Mouse (Mus musculus) intestine, embryonic 16.5 days (tissue): Measurements from ENCODE around the gene Topbp1. TPM values are rescaled to one million over a fixed set of nuclear protein-coding genes. Genes with fewer than 3 reads are reported as not detected.

ENCODE experiments used
- ATAC-seq: fragments of 200-750 bp; cut with Nextera tagmentation; 2 replicates; pipeline ENCODE4 v1.8.0; 2017; ENCODE audit warnings: moderate TSS enrichment, moderate library complexity
- H3K27ac ChIP-seq: fragments of 300-500 bp; sonication (generic); 2 replicates; pipeline ENCODE4 v1.5.1; 2014; ENCODE audit warnings: mild to moderate bottlenecking, low read length
- H3K27me3 ChIP-seq: fragments of 300-500 bp; sonication (generic); replicated peaks from 2 replicates; pipeline ENCODE4 v1.6.1; 2014; ENCODE audit warnings: low read length, control low read depth, mixed read lengths; ENCODE audit not compliant: control insufficient read depth, insufficient read depth
- H3K36me3 ChIP-seq: fragments of 300-500 bp; sonication (generic); 2 replicates; pipeline ENCODE4 v1.6.1; 2014; ENCODE audit warnings: low read length, control low read depth; ENCODE audit not compliant: control insufficient read depth, insufficient read depth
- H3K4me1 ChIP-seq: fragments of 300-500 bp; sonication (generic); 2 replicates; pipeline ENCODE4 v1.6.1; 2014; ENCODE audit warnings: low read length, control low read depth, mixed read lengths; ENCODE audit not compliant: control insufficient read depth, insufficient read depth
- H3K4me2 ChIP-seq: fragments of 300-500 bp; sonication (generic); 2 replicates; pipeline ENCODE4 v1.6.1; 2014; ENCODE audit warnings: low read depth, low read length, control low read depth
- H3K4me3 ChIP-seq: fragments of 300-500 bp; sonication (generic); 2 replicates; pipeline ENCODE4 v1.5.1; 2014; ENCODE audit warnings: mild to moderate bottlenecking, low read length
- H3K9ac ChIP-seq: fragments of 300-500 bp; sonication (generic); 2 replicates; pipeline ENCODE4 v1.6.1; 2014; ENCODE audit warnings: low read depth, low read length
- H3K9me3 ChIP-seq: fragments of 300-500 bp; sonication (generic); 2 replicates; pipeline ENCODE4 v1.6.1; 2016; ENCODE audit warnings: low read length, control low read depth; ENCODE audit not compliant: control insufficient read depth
- WGBS: fragments of 180-500 bp; shearing (Covaris S2); extraction: QIAGEN DNeasy Blood & Tissue Kit; methylation state at CpG from one replicate; pipeline ENCODE4 v1.1.7; 2014; 5-methylcytosine and 5-hydroxymethylcytosine counted together
- polyA plus RNA-seq: library from polyadenylated mRNA; unstranded; fragments of >200 nt; fragmentation: Nextera tagmentation; extraction: Ambion mirVana; gene quantifications from 2 replicates; pipeline ENCODE4 v1.2.1, GENCODE M21; 2015

Gene Topbp1
- polyA plus RNA-seq = 29.3 and 34.5 TPM in 2 replicates

DNA sequence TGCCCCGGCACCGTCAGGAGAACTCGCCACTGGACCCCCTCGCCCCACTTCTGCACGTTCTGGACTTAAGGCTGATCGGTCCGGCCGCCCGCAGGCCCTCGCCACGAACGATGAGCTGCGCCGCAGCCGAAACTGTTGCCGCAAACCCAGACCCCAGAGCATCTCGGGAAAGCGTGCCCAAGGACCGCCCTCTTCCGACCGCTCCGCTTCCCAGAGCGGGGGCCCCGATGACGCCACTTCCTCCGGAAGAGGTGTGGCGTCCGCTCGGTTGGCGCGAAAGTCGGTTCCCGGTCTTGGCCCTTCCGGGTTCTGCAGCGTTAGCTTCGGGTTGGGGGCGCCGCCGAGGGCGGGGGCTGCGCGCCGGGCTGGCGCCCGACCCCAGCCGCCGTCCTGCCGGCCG lies at the start of gene Topbp1, which contains the start of gene 1300017J02Rik:
Topbp1 (plus strand) TSS at position 289 of the 400 bp plus-strand sequence.
1300017J02Rik (minus strand) TSS at position 156 of the 400 bp plus-strand sequence.
- under 1% methylated on average over 49 of the region's 49 CpGs for WGBS

GRCm38 (mm10) chr9:103265778-103266177 lies 39.2 kb upstream of the Topbp1 start:
- H3K4me2 ChIP-seq = no peak overlapping the region
- no peaks in the 10 kb centered on the region for H3K36me3 ChIP-seq
- H3K9me3 ChIP-seq = peaks cover 3% of the 10 kb centered on the region; the same call in 1 of the 2 replicates
- 86% methylated on average over 4 of the region's 4 CpGs for WGBS
- no peaks in the 10 kb centered on the region for H3K27me3 ChIP-seq
- H3K9ac ChIP-seq = no peak overlapping the region
- ATAC-seq = no peak
- H3K4me3 ChIP-seq = no peak overlapping the region
- H3K4me1 ChIP-seq = no peaks in the 10 kb centered on the region
- no peak overlapping the region for H3K27ac ChIP-seq

More for the DNA sequence above, at the start of gene Topbp1, which contains the start of gene 1300017J02Rik:
- peak within 1 kb of the TSS; percentile 78 for H3K4me3 ChIP-seq
- peak within 1 kb of the TSS; percentile 68 for H3K4me2 ChIP-seq
- ATAC-seq = peak; percentile 98
- H3K27ac ChIP-seq = peak within 1 kb of the TSS; percentile 75
- H3K9me3 ChIP-seq = no peaks in the 10 kb centered on the region
- peaks cover 5% of the 10 kb centered on the region for H3K4me1 ChIP-seq
- H3K36me3 ChIP-seq = no peaks in the 10 kb centered on the region
- H3K9ac ChIP-seq = peak within 1 kb of the TSS; percentile 85
- no peaks in the 10 kb centered on the region for H3K27me3 ChIP-seq

DNA sequence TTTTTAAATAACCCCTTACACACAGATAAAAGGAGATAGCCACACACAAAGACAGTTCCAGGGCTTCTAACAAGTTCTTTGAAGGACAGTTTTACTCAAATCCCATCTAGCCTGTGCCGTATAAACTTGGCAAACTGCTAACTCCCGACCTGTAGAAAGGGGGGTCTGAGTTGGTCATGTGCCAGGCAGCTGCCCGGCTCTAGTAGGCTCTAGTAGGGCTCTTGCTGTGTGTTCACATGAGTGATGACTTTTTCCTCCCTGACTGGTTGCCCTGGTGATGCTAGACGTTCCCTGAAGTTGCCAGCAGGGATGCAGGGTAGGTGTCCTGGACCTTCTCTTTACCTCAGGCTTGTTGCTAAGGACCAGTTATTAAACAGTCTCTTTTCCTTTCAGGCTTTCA lies 33.9 kb upstream of the Topbp1 start:
- H3K9me3 ChIP-seq = no peaks in the 10 kb centered on the region
- H3K36me3 ChIP-seq = no peaks in the 10 kb centered on the region
- no peak overlapping the region for H3K4me2 ChIP-seq
- H3K27ac ChIP-seq = no peak overlapping the region
- H3K4me3 ChIP-seq = no peak overlapping the region
- 16% methylated on average over 4 of the region's 4 CpGs for WGBS
- no peaks in the 10 kb centered on the region for H3K4me1 ChIP-seq
- no peaks in the 10 kb centered on the region for H3K27me3 ChIP-seq
- ATAC-seq = no peak
- H3K9ac ChIP-seq = no peak overlapping the region

- H3K9ac ChIP-seq = no peak overlapping the region
- no peak for ATAC-seq
- H3K9me3 ChIP-seq = no peaks in the 10 kb centered on the region
- no peak overlapping the region for H3K27ac ChIP-seq
- H3K4me3 ChIP-seq = no peak overlapping the region
- H3K27me3 ChIP-seq = no peaks in the 10 kb centered on the region
- no peaks in the 10 kb centered on the region for H3K36me3 ChIP-seq
- WGBS = 63% methylated on average over 8 of the region's 8 CpGs
- no peak overlapping the region for H3K4me2 ChIP-seq
- no peaks in the 10 kb centered on the region for H3K4me1 ChIP-seq
Measured at GRCm38 (mm10) chr9:103274819-103275218, 30.2 kb upstream of the Topbp1 start.

DNA sequence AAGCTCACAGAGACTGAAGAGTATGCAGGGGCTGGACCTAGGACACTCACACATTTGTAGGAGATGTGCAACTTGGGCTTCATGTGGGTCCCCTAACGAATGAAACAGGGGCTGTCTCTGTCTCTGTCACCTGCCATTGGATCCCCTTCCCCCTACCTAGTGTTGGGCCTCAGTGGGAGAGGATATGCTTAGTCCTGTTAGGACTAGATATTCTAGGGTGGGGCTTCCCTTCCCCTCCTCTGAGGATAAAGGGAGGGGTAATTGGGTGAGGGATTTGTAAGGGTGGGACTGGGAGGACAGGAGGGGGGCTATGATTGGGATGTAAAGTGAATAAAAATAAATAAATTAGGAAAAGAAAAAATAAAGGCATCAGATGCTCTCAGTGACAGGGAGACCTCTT lies 29.3 kb upstream of the Topbp1 start:
- H3K4me1 ChIP-seq = no peaks in the 10 kb centered on the region
- no peak overlapping the region for H3K4me2 ChIP-seq
- WGBS = 80% methylated on average over 1 of the region's 1 CpGs
- no peak overlapping the region for H3K4me3 ChIP-seq
- ATAC-seq = no peak
- no peaks in the 10 kb centered on the region for H3K9me3 ChIP-seq
- no peaks in the 10 kb centered on the region for H3K27me3 ChIP-seq
- no peak overlapping the region for H3K27ac ChIP-seq
- H3K36me3 ChIP-seq = no peaks in the 10 kb centered on the region
- no peak overlapping the region for H3K9ac ChIP-seq

DNA sequence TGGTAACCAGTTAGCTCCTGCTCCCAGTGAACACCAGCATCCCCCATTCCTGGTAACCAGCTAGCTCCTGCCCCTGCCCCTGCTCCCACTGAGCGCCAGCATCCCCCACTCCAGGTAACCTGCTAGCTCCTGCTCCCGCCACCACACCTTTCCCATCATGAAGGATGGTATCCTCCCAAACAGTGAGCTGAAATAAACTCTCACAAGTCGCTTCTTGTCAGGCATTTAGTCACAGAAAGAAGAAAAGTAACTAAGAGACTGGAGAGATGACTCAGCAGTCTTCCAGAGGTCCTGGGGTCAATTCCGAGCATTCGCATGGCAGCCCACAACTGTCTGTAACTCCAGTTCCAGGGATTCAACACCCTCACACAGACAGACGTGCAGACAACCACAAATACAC lies 28.1 kb upstream of the Topbp1 start:
- Histone ChIP-seq H3K9me3 (no peaks in the 10 kb centered on the region), H3K36me3 (no peaks in the 10 kb centered on the region), H3K4me2 (no peak overlapping the region), H3K4me1 (no peaks in the 10 kb centered on the region), H3K4me3 (no peak overlapping the region), H3K27me3 (no peaks in the 10 kb centered on the region), H3K9ac (no peak overlapping the region), H3K27ac (no peak overlapping the region)
- WGBS = 83% methylated on average over 6 of the region's 6 CpGs
- ATAC-seq = no peak

DNA sequence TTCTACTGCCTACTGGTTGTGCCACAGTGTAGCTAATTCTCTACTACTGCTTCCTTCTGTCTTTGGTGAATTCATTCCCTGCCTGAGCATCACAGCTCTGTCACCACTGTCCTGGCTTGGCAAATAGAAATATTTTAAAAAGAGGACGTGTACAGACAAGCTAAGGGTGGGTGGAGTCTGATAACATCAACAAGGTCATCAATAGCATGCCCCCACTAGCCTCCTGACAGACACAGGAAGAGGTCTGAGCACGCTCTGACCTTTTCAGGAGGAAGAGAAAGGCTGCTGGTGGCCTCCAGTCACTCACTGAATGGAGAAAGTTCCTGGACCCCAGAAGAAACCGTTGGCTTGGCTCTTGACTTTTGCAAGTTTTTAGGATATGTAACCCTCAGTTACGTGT lies 18.6 kb upstream of the Topbp1 start:
- 59% methylated on average over 4 of the region's 4 CpGs for WGBS
- no peak for ATAC-seq

DNA sequence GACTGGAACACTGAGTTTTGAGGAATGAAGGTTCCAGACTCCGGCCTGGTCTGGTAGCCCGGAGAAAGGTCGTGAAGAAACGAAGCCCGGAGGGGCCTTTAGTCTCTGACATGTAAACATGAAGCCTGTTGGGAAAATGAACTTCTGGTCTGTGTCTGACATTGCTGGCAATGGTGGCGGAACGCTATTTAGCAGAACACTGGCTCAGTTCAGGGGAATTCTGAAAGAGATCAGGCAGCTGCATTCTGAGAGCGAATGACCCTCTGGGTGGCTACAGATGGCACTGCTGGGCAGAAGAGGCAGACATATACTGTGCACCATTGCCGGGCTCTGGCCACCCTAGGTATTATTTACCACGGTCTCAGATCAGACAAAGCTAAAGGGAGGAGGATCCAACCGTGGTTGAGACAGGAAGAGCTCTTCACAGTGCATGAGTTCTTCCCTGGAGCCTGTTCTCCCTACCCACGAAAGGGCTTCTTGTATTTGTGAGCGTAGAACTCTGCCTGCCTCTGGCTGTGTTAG lies 18.1 kb upstream of the Topbp1 start:
- WGBS = 59% methylated on average over 13 of the region's 13 CpGs

More for the DNA sequence above, 18.6 kb upstream of the Topbp1 start:
- H3K9me3 ChIP-seq = no peaks in the 10 kb centered on the region
- H3K9ac ChIP-seq = no peak overlapping the region
- H3K4me2 ChIP-seq = no peak overlapping the region
- H3K4me1 ChIP-seq = no peaks in the 10 kb centered on the region
- H3K27me3 ChIP-seq = no peaks in the 10 kb centered on the region
- H3K4me3 ChIP-seq = no peak overlapping the region
- H3K27ac ChIP-seq = no peak overlapping the region
- H3K36me3 ChIP-seq = no peaks in the 10 kb centered on the region

GRCm38 (mm10) chr9:103287840-103288488 lies 17.1 kb upstream of the Topbp1 start:
- H3K4me3 ChIP-seq = no peak overlapping the region
- H3K27ac ChIP-seq = no peak overlapping the region
- no peaks in the 10 kb centered on the region for H3K36me3 ChIP-seq
- ATAC-seq = peak; percentile 90
- H3K27me3 ChIP-seq = no peaks in the 10 kb centered on the region
- H3K4me2 ChIP-seq = no peak overlapping the region
- WGBS = 68% methylated on average over 19 of the region's 19 CpGs
- no peaks in the 10 kb centered on the region for H3K9me3 ChIP-seq
- H3K4me1 ChIP-seq = no peaks in the 10 kb centered on the region
- H3K9ac ChIP-seq = no peak overlapping the region

More for the DNA sequence above, 18.1 kb upstream of the Topbp1 start:
- Histone ChIP-seq H3K27me3 (no peaks in the 10 kb centered on the region), H3K9me3 (no peaks in the 10 kb centered on the region), H3K4me1 (no peaks in the 10 kb centered on the region), H3K4me2 (0 out of 2 replicates have a peak overlapping the region, but pooled peaks have one; percentile 9), H3K36me3 (no peaks in the 10 kb centered on the region), H3K4me3 (no peak overlapping the region), H3K9ac (no peak overlapping the region), H3K27ac (0 out of 2 replicates have a peak overlapping the region, but pooled peaks have one; percentile 18)
- ATAC-seq = no peak
